Mouse (Mus musculus): ENCODE measurements around the gene Cct8. TPM values are rescaled to one million over a fixed set of nuclear protein-coding genes. Genes with fewer than 3 reads are reported as not detected.
A peak's percentile ranks its signal among the peaks of the same experiment; 100 is the strongest.

The Cct8 gene
- total RNA-seq, 1 experiment from 2014 or later: 511 TPM

GRCm38 (mm10) chr16:87455180-87455611 is 40.5 kb downstream of the Cct8 start:
- peak; percentile 42 to 45 for ATAC-seq (replicated peaks in 1 of 2; ENCODE audit: insufficient read depth in 1 of 2, low FRiP score in 2 of 2, low TSS enrichment in 1 of 2, low read depth in 1 of 2, poor library complexity in 2 of 2, severe bottlenecking in 2 of 2)

DNA sequence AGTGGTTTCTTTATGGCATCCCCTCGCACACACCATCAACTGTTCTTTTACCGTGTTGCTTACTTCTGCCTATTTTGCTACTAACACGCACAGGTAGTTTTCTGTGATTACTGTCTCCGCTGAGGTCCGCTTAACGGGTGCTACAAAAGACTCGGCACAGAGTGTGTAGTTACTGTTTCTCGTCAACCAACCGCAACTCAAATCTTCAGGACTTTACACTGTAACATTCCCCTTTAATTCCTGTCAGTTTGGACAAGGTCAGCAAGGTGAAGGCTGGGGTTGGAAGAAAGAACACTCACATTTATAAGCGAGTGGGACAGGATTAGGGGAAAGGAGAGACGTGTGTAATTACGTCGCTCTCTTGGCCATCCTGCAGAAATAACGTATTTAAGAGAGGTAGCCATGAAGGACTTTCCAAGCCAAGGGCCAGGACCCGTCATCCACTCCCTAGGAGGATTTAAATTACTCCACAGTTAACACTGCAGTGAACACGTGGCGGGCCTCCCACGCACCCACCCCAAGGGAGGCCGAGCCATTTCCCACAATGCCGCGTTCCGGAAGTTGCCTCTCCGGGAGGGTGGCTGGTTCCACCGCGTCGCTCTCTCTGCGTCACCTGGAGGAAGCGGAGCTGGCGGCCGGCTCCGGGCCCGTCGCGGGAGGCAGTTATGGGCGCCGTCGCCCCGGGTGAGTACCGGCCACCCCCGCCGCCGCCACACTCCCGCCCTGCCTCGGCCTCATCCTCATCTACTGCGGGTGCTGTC is 41.1 kb downstream of the Cct8 start, which contains the start of gene Usp16:
Gene Usp16 (plus strand): TSS at position 285 of the 761 bp plus-strand sequence.
- peak; percentile 98 to 99 for ATAC-seq (replicated peaks in 1 of 2; ENCODE audit: insufficient read depth in 1 of 2, low FRiP score in 2 of 2, low TSS enrichment in 1 of 2, low read depth in 1 of 2, poor library complexity in 2 of 2, severe bottlenecking in 2 of 2)

- no peak for ATAC-seq (replicated peaks in 1 of 2; ENCODE audit: insufficient read depth in 1 of 2, low FRiP score in 2 of 2, low TSS enrichment in 1 of 2, low read depth in 1 of 2, poor library complexity in 2 of 2, severe bottlenecking in 2 of 2)
Measured at GRCm38 (mm10) chr16:87453226-87453625, 42.4 kb downstream of the Cct8 start.

- no peak for ATAC-seq (replicated peaks in 1 of 2; ENCODE audit: insufficient read depth in 1 of 2, low FRiP score in 2 of 2, low TSS enrichment in 1 of 2, low read depth in 1 of 2, poor library complexity in 2 of 2, severe bottlenecking in 2 of 2)
Measured at GRCm38 (mm10) chr16:87445528-87445927, 50.1 kb downstream of the Cct8 start.

GRCm38 (mm10) chr16:87445110-87445509 is 50.6 kb downstream of the Cct8 start:
- ATAC-seq (replicated peaks in 1 of 2; ENCODE audit: insufficient read depth in 1 of 2, low FRiP score in 2 of 2, low TSS enrichment in 1 of 2, low read depth in 1 of 2, poor library complexity in 2 of 2, severe bottlenecking in 2 of 2): no peak

DNA sequence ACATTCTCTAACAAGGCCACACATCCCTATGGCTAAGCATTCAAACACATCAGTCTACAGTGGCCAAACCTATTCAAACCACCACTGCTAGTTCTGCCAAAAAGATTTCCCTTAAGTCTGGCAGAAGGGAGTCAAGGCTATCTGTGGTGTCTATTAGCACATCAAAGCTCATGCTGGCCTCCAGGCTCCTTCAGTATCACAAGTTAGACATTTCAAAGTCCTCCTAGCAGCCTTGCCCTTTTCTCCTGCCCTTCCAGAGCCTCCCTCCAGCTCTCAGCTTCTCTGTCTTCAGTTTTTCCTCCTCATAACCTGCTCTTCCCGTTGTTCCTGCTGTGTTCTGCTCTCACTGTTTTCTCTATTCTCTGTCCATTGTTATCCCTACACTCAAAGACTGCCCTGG is 51.6 kb downstream of the Cct8 start:
- ATAC-seq (replicated peaks in 1 of 2; ENCODE audit: insufficient read depth in 1 of 2, low FRiP score in 2 of 2, low TSS enrichment in 1 of 2, low read depth in 1 of 2, poor library complexity in 2 of 2, severe bottlenecking in 2 of 2): no peak

DNA sequence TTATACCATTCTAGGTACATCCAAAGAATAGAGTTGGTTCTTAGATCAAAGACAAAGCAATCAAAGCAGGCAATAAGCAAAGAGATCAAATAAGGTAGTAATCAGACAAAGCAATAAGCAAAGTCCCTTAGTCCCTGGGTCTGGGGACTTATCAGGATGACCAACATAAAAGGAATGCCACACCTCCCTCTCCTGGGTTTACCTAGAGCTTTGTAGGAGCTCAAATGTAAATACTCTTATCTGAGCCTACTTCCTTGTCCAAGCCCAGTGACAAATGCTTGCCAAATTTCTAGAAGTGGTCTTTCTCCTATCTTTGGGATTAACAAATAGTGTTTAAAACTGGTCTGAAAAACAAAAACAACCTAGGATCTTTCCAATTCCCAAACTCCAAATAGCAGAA is 52.4 kb downstream of the Cct8 start:
- ATAC-seq (replicated peaks in 1 of 2; ENCODE audit: insufficient read depth in 1 of 2, low FRiP score in 2 of 2, low TSS enrichment in 1 of 2, low read depth in 1 of 2, poor library complexity in 2 of 2, severe bottlenecking in 2 of 2): no peak

DNA sequence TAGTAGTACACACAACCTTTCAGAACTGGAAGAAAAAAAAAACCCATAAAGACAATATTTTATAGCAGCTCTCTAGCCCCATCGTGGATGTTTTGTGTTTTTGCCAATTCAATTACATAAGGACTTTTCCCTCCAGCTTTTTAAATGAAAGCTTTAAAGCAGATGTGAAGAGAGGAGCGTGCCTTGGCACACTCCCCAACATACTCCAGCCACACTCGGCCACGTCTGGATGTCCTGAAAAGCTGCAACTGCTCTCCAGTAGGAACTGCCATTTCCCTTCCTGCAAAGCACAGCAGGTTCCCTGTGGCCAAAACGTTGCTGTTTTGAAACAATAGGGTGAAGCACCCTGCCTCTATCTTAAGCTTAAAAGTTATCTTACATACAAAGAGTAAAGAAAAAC is 53.4 kb downstream of the Cct8 start:
- ATAC-seq (replicated peaks in 1 of 2; ENCODE audit: insufficient read depth in 1 of 2, low FRiP score in 2 of 2, low TSS enrichment in 1 of 2, low read depth in 1 of 2, poor library complexity in 2 of 2, severe bottlenecking in 2 of 2): no peak

- ATAC-seq (replicated peaks in 1 of 2; ENCODE audit: insufficient read depth in 1 of 2, low FRiP score in 2 of 2, low TSS enrichment in 1 of 2, low read depth in 1 of 2, poor library complexity in 2 of 2, severe bottlenecking in 2 of 2): peak; percentile 67 to 71
Measured at GRCm38 (mm10) chr16:87441089-87441488, 54.6 kb downstream of the Cct8 start.

DNA sequence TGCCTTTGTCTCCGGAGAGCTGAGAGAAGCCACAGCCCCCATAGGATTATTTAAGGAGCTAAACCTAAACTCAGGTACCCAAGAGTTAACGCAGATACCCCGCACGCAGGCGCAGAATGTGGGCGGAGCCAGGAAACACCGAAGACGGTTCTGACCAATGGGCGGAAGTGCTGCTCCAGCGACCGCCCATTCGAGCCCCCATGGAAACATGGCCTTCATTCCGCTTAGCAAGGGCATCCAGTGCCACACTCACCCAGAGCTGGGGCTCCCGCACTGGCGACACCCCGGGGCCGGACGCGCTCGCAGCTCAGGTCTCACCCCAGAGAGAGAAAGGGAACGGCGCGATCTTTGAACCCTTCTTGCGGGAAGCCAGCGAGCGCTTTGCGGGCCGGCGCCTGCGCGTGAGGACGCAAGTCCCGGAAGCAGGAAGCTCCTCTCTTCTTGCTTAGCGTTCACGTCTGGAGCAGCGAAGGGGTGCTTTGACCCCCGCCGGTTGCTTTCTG is 55.4 kb downstream of the Cct8 start, which contains the start of gene Rwdd2b:
Gene Rwdd2b (minus strand): TSS at position 390 of the 503 bp plus-strand sequence.
- ATAC-seq (replicated peaks in 1 of 2; ENCODE audit: insufficient read depth in 1 of 2, low FRiP score in 2 of 2, low TSS enrichment in 1 of 2, low read depth in 1 of 2, poor library complexity in 2 of 2, severe bottlenecking in 2 of 2): peak; percentile 94 to 97

DNA sequence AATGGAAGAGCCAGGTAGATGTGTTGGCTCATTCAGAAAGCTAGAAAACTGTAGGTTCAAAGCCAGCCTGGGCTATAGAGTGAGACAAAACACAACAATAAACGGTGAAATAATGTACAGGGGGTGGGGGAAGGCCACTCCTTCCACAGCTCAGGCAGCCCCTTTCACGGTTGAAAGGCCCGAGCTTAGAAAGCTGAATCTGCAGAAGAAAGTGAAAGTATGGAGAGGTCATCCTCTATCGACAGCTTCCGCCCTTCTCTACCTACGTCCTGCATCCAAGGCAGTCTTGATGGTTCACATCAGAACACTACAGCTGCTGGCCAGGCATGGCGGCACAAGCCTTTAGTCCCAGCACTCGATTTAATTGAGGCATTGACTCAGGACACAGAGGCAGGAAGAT is 57.0 kb downstream of the Cct8 start:
- no peak for ATAC-seq (replicated peaks in 1 of 2; ENCODE audit: insufficient read depth in 1 of 2, low FRiP score in 2 of 2, low TSS enrichment in 1 of 2, low read depth in 1 of 2, poor library complexity in 2 of 2, severe bottlenecking in 2 of 2)

DNA sequence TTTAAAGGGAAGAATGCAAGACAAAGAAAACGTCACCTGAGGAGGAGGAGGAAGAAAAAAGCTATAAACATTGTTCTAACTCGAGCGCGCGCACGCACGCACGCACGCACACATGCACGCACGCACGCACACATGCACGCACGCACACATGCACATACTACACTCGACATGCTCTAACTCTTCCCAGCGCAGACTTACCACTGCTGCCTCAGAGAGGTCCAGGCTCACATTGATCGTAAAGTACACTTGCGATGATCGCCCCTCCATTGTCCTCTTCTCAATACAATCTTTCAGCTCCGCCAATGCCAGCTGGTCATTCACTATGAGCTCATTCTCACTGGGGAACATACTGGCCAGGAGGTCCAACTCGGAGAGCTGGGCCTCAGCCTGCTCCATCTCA is 58.6 kb downstream of the Cct8 start:
- ATAC-seq (replicated peaks in 1 of 2; ENCODE audit: insufficient read depth in 1 of 2, low FRiP score in 2 of 2, low TSS enrichment in 1 of 2, low read depth in 1 of 2, poor library complexity in 2 of 2, severe bottlenecking in 2 of 2): no peak

DNA sequence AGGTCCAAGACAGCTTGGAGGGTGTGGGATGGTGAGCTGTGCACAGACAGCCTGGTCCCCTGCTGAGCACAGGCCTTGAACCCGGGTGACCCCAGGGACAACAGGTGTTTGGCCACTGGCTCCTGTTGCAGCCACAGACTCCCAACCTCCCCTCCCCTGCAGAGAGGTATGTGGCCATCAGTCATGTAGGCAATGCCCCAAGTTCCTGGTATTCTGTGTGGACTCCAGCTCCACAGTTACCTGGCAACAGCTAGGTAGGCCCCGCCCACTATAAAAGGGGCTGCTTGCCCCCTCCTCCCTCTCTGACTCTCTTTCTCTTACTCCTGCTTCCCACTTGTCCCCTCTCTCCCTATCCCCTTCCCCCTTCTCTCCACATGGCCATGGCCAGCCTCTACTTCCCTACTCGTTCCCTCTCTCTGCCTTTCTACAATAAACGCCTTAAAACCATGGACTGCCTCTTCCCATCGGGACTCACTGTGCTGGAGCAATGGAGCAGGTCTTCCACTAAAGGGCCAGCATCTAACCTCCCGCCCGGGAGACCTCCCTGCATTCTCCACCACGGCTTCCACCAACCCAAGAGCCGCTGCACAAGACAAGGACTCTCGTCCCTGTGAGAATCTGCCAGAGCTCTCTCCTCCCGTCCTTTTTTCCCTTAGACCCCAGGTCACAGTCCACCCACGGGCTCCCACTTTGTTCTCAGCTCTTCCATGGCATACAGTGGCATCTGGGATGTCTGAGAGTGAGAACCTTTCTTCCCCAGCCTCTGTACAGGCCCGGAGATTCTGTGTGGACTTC is 60.1 kb downstream of the Cct8 start:
- no peak for ATAC-seq (replicated peaks in 1 of 2; ENCODE audit: insufficient read depth in 1 of 2, low FRiP score in 2 of 2, low TSS enrichment in 1 of 2, low read depth in 1 of 2, poor library complexity in 2 of 2, severe bottlenecking in 2 of 2)

DNA sequence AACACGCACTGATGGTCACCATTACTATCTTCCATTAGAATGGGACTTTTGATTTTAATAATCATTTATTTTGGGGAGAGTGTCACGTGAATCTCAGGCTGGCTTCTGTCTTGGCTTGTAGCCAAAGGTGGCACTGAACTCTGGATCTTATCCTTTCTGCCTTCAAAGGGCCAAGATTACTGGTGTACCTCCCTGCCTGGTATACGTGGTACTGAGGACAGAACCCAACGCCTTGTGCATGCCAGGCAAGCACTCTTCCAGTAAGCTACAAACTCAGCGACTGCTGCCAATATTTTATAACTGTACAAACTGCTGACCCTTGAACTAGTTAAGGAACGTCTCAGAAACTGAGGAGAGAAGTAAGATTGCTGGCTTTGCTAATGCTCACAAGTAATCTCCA is 60.7 kb downstream of the Cct8 start:
- no peak for ATAC-seq (replicated peaks in 1 of 2; ENCODE audit: insufficient read depth in 1 of 2, low FRiP score in 2 of 2, low TSS enrichment in 1 of 2, low read depth in 1 of 2, poor library complexity in 2 of 2, severe bottlenecking in 2 of 2)

GRCm38 (mm10) chr16:87434266-87434665 is 61.4 kb downstream of the Cct8 start:
- no peak for ATAC-seq (replicated peaks in 1 of 2; ENCODE audit: insufficient read depth in 1 of 2, low FRiP score in 2 of 2, low TSS enrichment in 1 of 2, low read depth in 1 of 2, poor library complexity in 2 of 2, severe bottlenecking in 2 of 2)

Data from hematopoietic stem cell, adult 5-6 weeks (primary cell).